Comparison of ENCODE assay signal across 8 mouse cellular contexts in genomic region chr6:39528671-39529535, GRCm38 (mm10). TPM values are rescaled to one million over a fixed set of nuclear protein-coding genes. Genes with fewer than 3 reads are reported as not detected.
DNase-seq lines count a peak whose midpoint lies in the region; ATAC-seq lines count a peak whose summit lies in the region.
"Had no signal": no experiment of that assay in that cellular context is flagged by ENCODE, and none has a peak within 500 bp of the region (broad histone marks: within the 10 kb centered on the region; RNA-seq: fewer than 3 reads in every experiment).

No protein-coding gene starts in this region.

- H3K27me3 ChIP-seq in embryonic facial prominence, embryonic 10.5 days (replicated peaks; ENCODE audit: low read depth, poor library complexity, severe bottlenecking): no peaks in the 10 kb centered on the region
- H3K27me3 ChIP-seq in intestine, embryonic 15.5 days (replicated peaks): no peaks in the 10 kb centered on the region
- H3K27me3 ChIP-seq in neural tube, embryonic 11.5 days (ENCODE audit: control insufficient read depth, insufficient read depth, low read length): no peaks in the 10 kb centered on the region

- intact Hi-C loops in left cerebral cortex, postnatal 14 days (cut with DNase I): no loop called here

- H3K36me3 ChIP-seq in embryonic facial prominence, embryonic 10.5 days (replicated peaks): peaks cover 33% of the 10 kb centered on the region
- no peaks in the 10 kb centered on the region for H3K36me3 ChIP-seq in intestine, embryonic 15.5 days
- no peaks in the 10 kb centered on the region for H3K36me3 ChIP-seq in neural tube, embryonic 11.5 days (ENCODE audit: control insufficient read depth, insufficient read depth, low read length)

- peak overlapping the region; percentile 24; the same call in 1 of the 2 replicates for H3K4me2 ChIP-seq in intestine, embryonic 15.5 days (replicated peaks)
- H3K4me2 ChIP-seq in neural tube, embryonic 11.5 days (ENCODE audit: low read depth): no peak overlapping the region

- WGBS in embryonic facial prominence, embryonic 10.5 days: 38% methylated on average over 12 of the region's 12 CpGs
- WGBS in intestine, embryonic 15.5 days: 40% methylated on average over 12 of the region's 12 CpGs
- WGBS in neural tube, embryonic 11.5 days: 46% methylated on average over 12 of the region's 12 CpGs

- peaks cover 30% of the 10 kb centered on the region for H3K4me1 ChIP-seq in embryonic facial prominence, embryonic 10.5 days
- peaks cover 14% of the 10 kb centered on the region for H3K4me1 ChIP-seq in intestine, embryonic 15.5 days (replicated peaks)
- H3K4me1 ChIP-seq in neural tube, embryonic 11.5 days (ENCODE audit: control insufficient read depth, insufficient read depth, low read length): peaks cover 15% of the 10 kb centered on the region

- peak; percentile 90 for ATAC-seq in intestine, embryonic 15.5 days
- ATAC-seq in neural tube, embryonic 11.5 days (ENCODE audit: insufficient read depth, low FRiP score, low TSS enrichment): peak; percentile 38

- peak overlapping the region; percentile 78 for H3K27ac ChIP-seq in embryonic facial prominence, embryonic 10.5 days (replicated peaks)
- H3K27ac ChIP-seq in intestine, embryonic 15.5 days: peak overlapping the region; percentile 49
- peak overlapping the region; percentile 56 for H3K27ac ChIP-seq in neural tube, embryonic 11.5 days (ENCODE audit: low read depth, low read length)

- H3K4me3 ChIP-seq in embryonic facial prominence, embryonic 10.5 days: no peak overlapping the region
- H3K4me3 ChIP-seq in intestine, embryonic 15.5 days (replicated peaks): no peak overlapping the region
- no peak overlapping the region for H3K4me3 ChIP-seq in neural tube, embryonic 11.5 days (ENCODE audit: low read depth, low read length)
- H3K4me3 ChIP-seq: myocyte had no signal

- no peak overlapping the region for H3K9ac ChIP-seq in intestine, embryonic 15.5 days
- peak overlapping the region; percentile 37 for H3K9ac ChIP-seq in neural tube, embryonic 11.5 days (ENCODE audit: low read length)

- 0 out of 2 replicates have a peak, but pooled peaks cover 2% of the 10 kb centered on the region for H3K9me3 ChIP-seq in embryonic facial prominence, embryonic 10.5 days
- H3K9me3 ChIP-seq in intestine, embryonic 15.5 days: no peaks in the 10 kb centered on the region
- H3K9me3 ChIP-seq in neural tube, embryonic 11.5 days (ENCODE audit: control insufficient read depth, low read length): peaks cover 1% of the 10 kb centered on the region; the same call in 1 of the 2 replicates

- DNase-seq in cerebellum, adult 11 months: peak; percentile 60
- peak; percentile 38 for DNase-seq in embryonic facial prominence, embryonic 10.5 days (ENCODE audit: low spot score)
- DNase-seq in gastrocnemius, postnatal 4 days (ENCODE audit: low spot score in 2 of 2): peak; percentile 63 to 83
- DNase-seq in left cerebral cortex, postnatal 14 days (ENCODE audit: low spot score in 2 of 2): peak; percentile 72 to 87
- peak; percentile 46 for DNase-seq in neural tube, embryonic 11.5 days (ENCODE audit: low spot score)
- no peak for DNase-seq in spleen, postnatal 36 days (ENCODE audit: low spot score in 2 of 2)

RNA-seq across cellular contexts. Expression of gene Dennd2a, which starts 28.8 kb away (rescaled TPM):
- polyA plus RNA-seq in embryonic facial prominence, embryonic 10.5 days (2016; fragmentation: Nextera tagmentation; extraction: Ambion mirVana): 34.3 and 37.8 TPM in 2 replicates
- 10 to 100 TPM; 32.5 to 34.9 TPM for total RNA-seq in gastrocnemius, postnatal 4 days (2021)
- 11.7 and 12.3 TPM in 2 replicates for polyA plus RNA-seq in intestine, embryonic 15.5 days (2015; fragmentation: Nextera tagmentation; extraction: Ambion mirVana)
- 10 to 100 TPM; 21.4 to 22.7 TPM for total RNA-seq in left cerebral cortex, postnatal 14 days (2021)
- 43.6 and 43.7 TPM in 2 replicates for polyA plus RNA-seq in neural tube, embryonic 11.5 days (2014; fragmentation: Nextera tagmentation; extraction: Ambion mirVana)

RNA-seq across cellular contexts. Expression of gene Adck2, which starts 44.8 kb away (rescaled TPM):
- polyA plus RNA-seq in embryonic facial prominence, embryonic 10.5 days (2016; fragmentation: Nextera tagmentation; extraction: Ambion mirVana): 21.3 and 26.1 TPM in 2 replicates
- total RNA-seq in gastrocnemius, postnatal 4 days (2021): 10 to 100 TPM; 15.9 to 18.3 TPM
- polyA plus RNA-seq in intestine, embryonic 15.5 days (2015; fragmentation: Nextera tagmentation; extraction: Ambion mirVana): 28.0 and 29.1 TPM in 2 replicates
- 10 to 100 TPM; 23.2 to 29.0 TPM for total RNA-seq in left cerebral cortex, postnatal 14 days (2021)
- 28.9 and 32.3 TPM in 2 replicates for polyA plus RNA-seq in neural tube, embryonic 11.5 days (2014; fragmentation: Nextera tagmentation; extraction: Ambion mirVana)

RNA-seq across cellular contexts. Expression of gene Gm42420, which starts 56.6 kb away (rescaled TPM):
- polyA plus RNA-seq in embryonic facial prominence, embryonic 10.5 days (2016; fragmentation: Nextera tagmentation; extraction: Ambion mirVana): 0.53 TPM in 1 of 2 replicates, not detected in the other
- not detected for total RNA-seq in gastrocnemius, postnatal 4 days (2021)
- polyA plus RNA-seq in intestine, embryonic 15.5 days (2015; fragmentation: Nextera tagmentation; extraction: Ambion mirVana): 1.1 and 1.2 TPM in 2 replicates
- 1 to 10 TPM in 1 of 2 experiments, under 1 TPM in 1; 0.87 to 1.3 TPM for total RNA-seq in left cerebral cortex, postnatal 14 days (2021)
- polyA plus RNA-seq in neural tube, embryonic 11.5 days (2014; fragmentation: Nextera tagmentation; extraction: Ambion mirVana): 0.93 and 2.1 TPM in 2 replicates

Comparison
In these comparisons a context has a peak if more than half of its experiments do, and no peak if none do; other contexts are left out.
1. DNase-seq: peak in cerebellum, adult 11 months (single experiment), embryonic facial prominence, embryonic 10.5 days (single experiment), gastrocnemius, postnatal 4 days (2 of 2), left cerebral cortex, postnatal 14 days (2 of 2) and neural tube, embryonic 11.5 days (single experiment); none in spleen, postnatal 36 days (0 of 2).
2. Peak in every context shown above with its lines, with median percentiles within 50 percentile points of each other: H3K27ac ChIP-seq.